Mouse (Mus musculus) midbrain, embryonic 10.5 days (tissue): ENCODE results near the gene Eno1. TPM values are rescaled to one million over a fixed set of nuclear protein-coding genes. Genes with fewer than 3 reads are reported as not detected.
"Not testable (repeated sequence)": the region's sequence is repeated elsewhere in the genome, so short reads cannot be mapped to it uniquely, and the experiment has no call there.

Experiments
- DNase-seq: peaks from one replicate; pipeline ENCODE4 v3.0.0-alpha.2; 2017; ENCODE audit warnings: low spot score
- H3K27ac ChIP-seq: fragments of 300-500 bp; sonication (generic); replicated peaks from 2 replicates; pipeline ENCODE4 v1.5.1; 2016; ENCODE audit warnings: mild to moderate bottlenecking
- H3K27me3 ChIP-seq: fragments of 300-500 bp; sonication (generic); 2 replicates; pipeline ENCODE4 v1.6.1; 2016; ENCODE audit warnings: low read depth, mild to moderate bottlenecking; ENCODE audit not compliant: poor library complexity, severe bottlenecking
- H3K36me3 ChIP-seq: fragments of 300-500 bp; sonication (generic); 2 replicates; pipeline ENCODE4 v1.6.1; 2016; ENCODE audit warnings: mild to moderate bottlenecking, moderate library complexity
- H3K4me1 ChIP-seq: fragments of 300-500 bp; sonication (generic); 2 replicates; pipeline ENCODE4 v1.6.1; 2016
- H3K4me3 ChIP-seq: fragments of 300-500 bp; sonication (generic); 2 replicates; pipeline ENCODE4 v1.5.1; 2016; ENCODE audit warnings: mild to moderate bottlenecking, moderate library complexity
- H3K9me3 ChIP-seq: fragments of 300-500 bp; sonication (generic); replicated peaks from 2 replicates; pipeline ENCODE4 v1.6.1; 2016; ENCODE audit warnings: mild to moderate bottlenecking
- WGBS: fragments of 180-500 bp; shearing (Covaris S2); methylation state at CpG from one replicate; pipeline ENCODE4 v1.1.7; 2016; 5-methylcytosine and 5-hydroxymethylcytosine counted together
- polyA plus RNA-seq: library from polyadenylated mRNA; unstranded; fragments of >200 nt; fragmentation: Nextera tagmentation; extraction: Ambion mirVana; gene quantifications from 2 replicates; pipeline ENCODE4 v1.2.1, GENCODE M21; 2016

Gene Eno1
- polyA plus RNA-seq, 1 experiment from 2014 or later = 3,331 TPM

GRCm38 (mm10) chr4:150281018-150281761 lies 44.7 kb downstream of the Eno1 start, which contains the start of gene Rere:
Gene Rere, plus strand, starts transcription at chr4:150281646.
- no peaks in the 10 kb centered on the region for H3K9me3 ChIP-seq
- DNase-seq = peak; percentile 98
- no peaks in the 10 kb centered on the region for H3K36me3 ChIP-seq
- peak within 1 kb of the TSS; percentile 98 for H3K27ac ChIP-seq
- no peaks in the 10 kb centered on the region for H3K27me3 ChIP-seq
- H3K4me3 ChIP-seq = peak within 1 kb of the TSS; percentile 97
- peaks cover 30% of the 10 kb centered on the region for H3K4me1 ChIP-seq
- under 1% methylated on average over 59 of the region's 60 CpGs for WGBS

- peak; percentile 71 for DNase-seq
- no peaks in the 10 kb centered on the region for H3K36me3 ChIP-seq
- WGBS = under 1% methylated on average over 49 of the region's 50 CpGs
- peak overlapping the region; percentile 97 for H3K4me3 ChIP-seq
- peak overlapping the region; percentile 98 for H3K27ac ChIP-seq
- no peaks in the 10 kb centered on the region for H3K9me3 ChIP-seq
- peaks cover 30% of the 10 kb centered on the region for H3K4me1 ChIP-seq
- no peaks in the 10 kb centered on the region for H3K27me3 ChIP-seq
Measured at GRCm38 (mm10) chr4:150281891-150282630, 45.5 kb downstream of the Eno1 start.

GRCm38 (mm10) chr4:150282631-150283334 lies 46.3 kb downstream of the Eno1 start:
- peak overlapping the region; percentile 98 for H3K27ac ChIP-seq
- peak overlapping the region; percentile 97 for H3K4me3 ChIP-seq
- peaks cover 30% of the 10 kb centered on the region for H3K4me1 ChIP-seq
- H3K27me3 ChIP-seq = no peaks in the 10 kb centered on the region
- H3K9me3 ChIP-seq = no peaks in the 10 kb centered on the region
- DNase-seq = no peak
- no peaks in the 10 kb centered on the region for H3K36me3 ChIP-seq
- 6% methylated on average over 5 of the region's 5 CpGs for WGBS

- peak; percentile 44 for DNase-seq
- H3K4me1 ChIP-seq = peaks cover 30% of the 10 kb centered on the region
- no peaks in the 10 kb centered on the region for H3K9me3 ChIP-seq
- no peaks in the 10 kb centered on the region for H3K36me3 ChIP-seq
- H3K27ac ChIP-seq = peak overlapping the region; percentile 98
- 6% methylated on average over 2 of the region's 2 CpGs for WGBS
- H3K4me3 ChIP-seq = peak overlapping the region; percentile 97
- H3K27me3 ChIP-seq = no peaks in the 10 kb centered on the region
Measured at GRCm38 (mm10) chr4:150283335-150283638, 46.8 kb downstream of the Eno1 start.

DNA sequence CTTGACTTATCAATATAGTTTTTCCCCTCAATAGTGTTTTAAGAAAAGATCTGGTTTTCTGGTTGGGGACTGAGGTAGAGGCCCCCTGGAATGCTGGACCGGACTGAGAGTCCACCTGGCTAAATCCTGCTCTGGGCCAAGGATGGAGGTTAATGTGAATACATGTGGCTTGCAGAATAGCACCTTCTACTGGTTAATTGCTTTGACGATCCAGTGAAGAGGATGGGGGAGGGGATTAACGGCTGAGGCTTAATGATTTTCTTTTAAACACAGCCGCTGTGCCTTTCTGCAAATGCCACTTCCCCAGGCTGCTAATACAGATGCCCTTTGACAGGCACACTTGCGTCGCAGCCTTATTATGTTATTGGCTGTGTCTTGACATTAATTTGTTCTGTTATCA lies 47.5 kb downstream of the Eno1 start:
- Histone ChIP-seq H3K36me3 (no peaks in the 10 kb centered on the region), H3K27ac (peak overlapping the region; percentile 98), H3K9me3 (no peaks in the 10 kb centered on the region), H3K27me3 (no peaks in the 10 kb centered on the region), H3K4me1 (peaks cover 30% of the 10 kb centered on the region), H3K4me3 (peak overlapping the region; percentile 97)
- WGBS = 7% methylated on average over 6 of the region's 6 CpGs
- peak; percentile 25 for DNase-seq

DNA sequence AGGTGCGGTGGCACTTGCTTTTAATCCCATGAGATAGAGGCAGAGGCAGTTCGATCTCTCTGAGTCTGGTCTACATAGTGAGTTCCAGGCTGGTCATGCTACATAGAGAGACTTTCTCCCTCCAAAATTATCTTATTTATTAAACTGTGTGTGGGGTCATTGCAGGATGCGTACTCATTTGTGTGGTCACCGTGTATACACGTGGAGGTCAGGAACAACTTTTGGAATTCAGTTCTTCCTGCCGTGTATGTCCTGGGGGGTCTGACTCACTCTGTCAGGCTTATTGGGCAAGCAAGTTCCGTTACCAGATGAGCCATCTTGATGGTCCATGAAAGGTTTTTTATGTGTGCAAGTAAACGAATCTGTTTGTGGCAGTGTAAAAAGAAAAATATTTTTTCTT lies 50.5 kb downstream of the Eno1 start:
- 95% methylated on average over 8 of the region's 8 CpGs for WGBS
- no peak overlapping the region for H3K4me3 ChIP-seq
- DNase-seq = no peak
- H3K4me1 ChIP-seq = peaks cover 24% of the 10 kb centered on the region
- H3K27ac ChIP-seq = no peak overlapping the region
- H3K36me3 ChIP-seq = peaks cover 25% of the 10 kb centered on the region
- no peaks in the 10 kb centered on the region for H3K27me3 ChIP-seq
- H3K9me3 ChIP-seq = peaks cover 14% of the 10 kb centered on the region

DNA sequence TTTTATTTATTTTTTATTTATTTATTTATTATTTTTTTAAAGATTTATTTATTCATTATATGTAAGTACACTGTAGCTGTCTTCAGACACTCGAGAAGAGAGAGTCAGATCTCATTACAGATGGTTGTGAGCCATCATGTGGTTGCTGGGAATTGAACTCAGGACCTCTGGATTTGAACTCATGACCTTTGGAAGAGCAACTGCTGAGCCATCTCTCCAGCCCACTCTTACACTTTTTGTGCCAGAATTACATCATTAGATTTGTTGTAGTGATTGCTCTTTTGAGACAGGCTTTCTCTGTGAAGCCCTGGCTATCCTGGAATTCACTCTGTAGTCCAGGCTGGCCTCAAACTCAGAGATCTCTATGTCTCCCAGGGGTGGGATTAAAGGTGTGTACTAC lies 50.9 kb downstream of the Eno1 start:
- H3K27ac ChIP-seq, H3K4me3 ChIP-seq, H3K27me3 ChIP-seq, DNase-seq: not testable (repeated sequence)
- 66% methylated on average over 1 of the region's 1 CpGs for WGBS
- Histone ChIP-seq H3K36me3 (peaks cover 28% of the 10 kb centered on the region), H3K4me1 (peaks cover 20% of the 10 kb centered on the region), H3K9me3 (peaks cover 14% of the 10 kb centered on the region)

DNA sequence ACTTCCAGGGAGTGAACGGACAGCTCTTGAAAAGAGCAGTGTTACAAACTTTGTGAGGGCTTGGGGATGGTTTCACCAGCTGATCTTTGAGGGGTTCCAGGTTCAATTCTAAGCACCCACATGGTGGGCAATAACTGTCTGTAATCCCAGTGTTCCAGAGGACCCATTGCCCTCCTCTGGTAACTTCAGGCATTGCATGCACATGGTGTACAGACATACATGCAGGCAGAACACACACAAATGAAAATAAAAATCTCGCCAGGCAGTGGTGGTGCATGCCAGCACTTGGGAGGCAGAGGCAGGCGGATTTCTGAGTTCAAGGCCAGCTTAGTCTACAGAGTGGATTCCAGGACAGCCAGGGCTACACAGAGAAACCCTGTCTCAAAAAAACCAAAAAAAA lies 55.4 kb downstream of the Eno1 start:
- peaks cover 14% of the 10 kb centered on the region for H3K9me3 ChIP-seq
- H3K4me1 ChIP-seq = no peaks in the 10 kb centered on the region
- no peak overlapping the region for H3K4me3 ChIP-seq
- peaks cover 45% of the 10 kb centered on the region for H3K36me3 ChIP-seq
- 97% methylated on average over 3 of the region's 3 CpGs for WGBS
- H3K27me3 ChIP-seq = no peaks in the 10 kb centered on the region
- H3K27ac ChIP-seq = no peak overlapping the region
- no peak for DNase-seq

DNA sequence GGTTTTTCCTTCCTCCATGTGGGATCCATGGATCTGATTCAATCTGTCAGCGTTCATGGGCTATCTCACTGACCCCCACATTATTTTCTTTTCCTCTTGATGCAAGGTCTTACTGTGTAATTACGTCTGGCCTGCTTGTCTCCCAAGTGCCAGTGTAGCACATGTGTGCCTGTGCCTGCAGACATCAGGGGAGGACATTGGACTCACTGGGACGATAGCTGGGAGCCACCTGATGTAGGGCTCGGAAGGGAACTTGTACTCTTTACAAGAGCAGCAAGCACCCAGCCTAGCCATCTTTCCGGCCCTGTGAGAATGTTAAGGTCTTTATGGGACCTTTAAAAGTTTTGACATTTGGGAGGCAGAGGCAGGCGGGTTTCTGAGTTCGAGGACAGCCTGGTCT lies 58.3 kb downstream of the Eno1 start:
- H3K9me3 ChIP-seq = peaks cover 14% of the 10 kb centered on the region
- no peak overlapping the region for H3K4me3 ChIP-seq
- 94% methylated on average over 7 of the region's 7 CpGs for WGBS
- H3K4me1 ChIP-seq = no peaks in the 10 kb centered on the region
- H3K36me3 ChIP-seq = peaks cover 42% of the 10 kb centered on the region
- no peak overlapping the region for H3K27ac ChIP-seq
- DNase-seq = no peak
- H3K27me3 ChIP-seq = no peaks in the 10 kb centered on the region

- H3K4me3 ChIP-seq = no peak overlapping the region
- no peaks in the 10 kb centered on the region for H3K27me3 ChIP-seq
- no peaks in the 10 kb centered on the region for H3K4me1 ChIP-seq
- WGBS = 94% methylated on average over 7 of the region's 7 CpGs
- peaks cover 31% of the 10 kb centered on the region for H3K36me3 ChIP-seq
- peaks cover 9% of the 10 kb centered on the region for H3K9me3 ChIP-seq
- no peak overlapping the region for H3K27ac ChIP-seq
- no peak for DNase-seq
Measured at GRCm38 (mm10) chr4:150295966-150296365, 59.4 kb downstream of the Eno1 start.
